Mouse (Mus musculus) E14TG2a.4 (cell line): ENCODE data around the gene Ihh.

Source experiments
- H3K27me3 ChIP-seq: 2 replicates; pipeline ENCODE4 v1.6.1; 2014; ENCODE audit warnings: low read length, control low read depth; ENCODE audit not compliant: insufficient read depth
- H3K36me3 ChIP-seq: 2 replicates; pipeline ENCODE4 v1.6.1; 2014; ENCODE audit warnings: low read length, control low read depth; ENCODE audit not compliant: insufficient read depth
- H3K4me1 ChIP-seq: replicated peaks from 2 replicates; pipeline ENCODE4 v1.6.1; 2014; ENCODE audit warnings: low read depth, low read length, control low read depth
- H3K4me3 ChIP-seq: replicated peaks from 2 replicates; pipeline ENCODE4 v1.5.1; 2014; ENCODE audit warnings: mild to moderate bottlenecking, low read length
- H3K9me3 ChIP-seq: 2 replicates; pipeline ENCODE4 v1.6.1; 2014; ENCODE audit warnings: low read length, control low read depth
- CTCF ChIP-seq: conservative IDR thresholded peaks from 2 replicates; pipeline ENCODE4 v1.5.1; 2014; ENCODE audit warnings: low read length
- NANOG ChIP-seq: IDR thresholded peaks from 2 replicates; pipeline ENCODE4 v1.6.1; 2014; ENCODE audit warnings: borderline replicate concordance, low read length, mixed read lengths
- POU5F1 ChIP-seq: IDR thresholded peaks from 2 replicates; pipeline ENCODE4 v1.6.1; 2014; ENCODE audit warnings: low read length, borderline replicate concordance

Gene Ihh

GRCm38 (mm10) chr1:74897976-74898375 is 53.5 kb downstream of the Ihh start:
- no peaks in the 10 kb centered on the region for H3K36me3 ChIP-seq

More at GRCm38 (mm10) chr1:74897976-74898375, 53.5 kb downstream of the Ihh start:
- TF ChIP-seq CTCF, result no peak
- TF ChIP-seq NANOG, result no peak
- TF ChIP-seq POU5F1, result no peak
- Histone ChIP-seq H3K27me3 (peaks cover 95% of the 10 kb centered on the region), H3K4me1 (peaks cover 73% of the 10 kb centered on the region), H3K9me3 (no peaks in the 10 kb centered on the region), H3K4me3 (peak overlapping the region; percentile 29; the same call in 1 of the 2 replicates)
